Mouse (Mus musculus) kidney, adult 2 months (tissue): ENCODE results near the gene B4gat1. TPM values are rescaled to one million over a fixed set of nuclear protein-coding genes. Genes with fewer than 3 reads are reported as not detected.
"Not testable (repeated sequence)": the region's sequence is repeated elsewhere in the genome, so short reads cannot be mapped to it uniquely, and the experiment has no call there.

Experiments
- DNase-seq: peaks from one replicate; pipeline ENCODE4 v3.0.0; 2021
- H3K27ac ChIP-seq: fragments of 200-500 bp; 2 replicates; pipeline ENCODE4 v1.5.1; 2012; ENCODE audit warnings: low read depth, low read length, control low read depth, inconsistent platforms; ENCODE audit not compliant: insufficient read depth
- H3K27me3 ChIP-seq: fragments of 200-500 bp; replicated peaks from 2 replicates; pipeline ENCODE4 v1.6.1; 2012; ENCODE audit warnings: mild to moderate bottlenecking, moderate library complexity, low read length, inconsistent platforms; ENCODE audit not compliant: control insufficient read depth, insufficient read depth
- H3K36me3 ChIP-seq: fragments of 200-500 bp; 2 replicates; pipeline ENCODE4 v1.6.1; 2012; ENCODE audit warnings: mild to moderate bottlenecking, moderate library complexity, low read length, inconsistent platforms; ENCODE audit not compliant: control insufficient read depth, insufficient read depth
- H3K4me1 ChIP-seq: fragments of 200-500 bp; 2 replicates; pipeline ENCODE4 v1.6.1; 2011; ENCODE audit warnings: low read length; ENCODE audit not compliant: control insufficient read depth, insufficient read depth
- H3K4me3 ChIP-seq: fragments of 200-500 bp; 2 replicates; pipeline ENCODE4 v1.5.1; 2011; ENCODE audit warnings: mild to moderate bottlenecking, low read depth, low read length, control low read depth; ENCODE audit not compliant: insufficient read depth
- CTCF ChIP-seq: fragments of 200-500 bp; conservative IDR thresholded peaks from 2 replicates; pipeline ENCODE4 v1.5.1; 2011; ENCODE audit warnings: low read depth, mild to moderate bottlenecking, control low read depth, low read length, moderate library complexity, mixed read lengths; ENCODE audit not compliant: insufficient read depth, insufficient read length
- POLR2A ChIP-seq: fragments of 200-500 bp; IDR thresholded peaks from one replicate; pipeline ENCODE4 v1.6.1; 2011; ENCODE audit warnings: low read depth, low read length, control low read depth
- WGBS: fragments of 180-500 bp; shearing (Covaris S2); methylation state at CpG from one replicate; pipeline ENCODE4 v1.1.7; 2018; 5-methylcytosine and 5-hydroxymethylcytosine counted together
- polyA plus RNA-seq: library from polyadenylated mRNA; depleted of rRNA; stranded (reverse); fragments of >200 nt; gene quantifications from 2 replicates; pipeline ENCODE4 v1.2.3, GENCODE M21; 2012; rRNA removed

The B4gat1 gene
- polyA plus RNA-seq, 1 experiment = 45.0 TPM

GRCm38 (mm10) chr19:5085145-5085863 is 46.7 kb downstream of the B4gat1 start, which contains the start of gene Tmem151a:
Tmem151a (minus strand) TSS chr19:5085531.
- Histone ChIP-seq H3K27ac (peak within 1 kb of the TSS; percentile 43; the same call in 1 of the 2 replicates), H3K4me3 (peak within 1 kb of the TSS; percentile 55), H3K27me3 (no peaks in the 10 kb centered on the region), H3K36me3 (no peaks in the 10 kb centered on the region), H3K4me1 (peaks cover 13% of the 10 kb centered on the region)
- WGBS = under 1% methylated on average over 66 of the region's 69 CpGs
- DNase-seq = peak; percentile 60
- TF ChIP-seq POLR2A (no peak), CTCF (no peak)

DNA sequence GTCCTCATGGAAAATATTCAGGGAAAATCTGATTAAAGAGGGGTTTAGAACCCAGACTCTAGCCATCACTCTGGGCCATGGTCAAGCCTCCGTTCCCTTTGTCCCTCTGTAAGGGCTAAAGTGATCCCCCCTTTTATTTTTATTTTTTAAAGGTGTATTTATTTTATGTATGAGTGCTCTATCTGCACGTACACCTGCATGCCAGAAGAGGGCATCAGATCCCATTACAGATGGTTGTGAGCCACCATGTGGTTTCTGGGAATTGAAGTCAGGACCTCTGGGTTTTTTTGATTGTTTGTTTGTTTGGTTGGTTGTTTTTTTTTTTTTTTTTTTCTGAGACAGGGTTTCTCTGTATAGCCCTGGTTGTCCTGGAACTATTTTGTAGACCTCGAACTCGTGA is 47.9 kb downstream of the B4gat1 start:
- H3K36me3 ChIP-seq, H3K27me3 ChIP-seq, H3K27ac ChIP-seq, H3K4me3 ChIP-seq, DNase-seq: not testable (repeated sequence)
- WGBS = 66% methylated on average over 4 of the region's 4 CpGs
- H3K4me1 ChIP-seq = peaks cover 13% of the 10 kb centered on the region

DNA sequence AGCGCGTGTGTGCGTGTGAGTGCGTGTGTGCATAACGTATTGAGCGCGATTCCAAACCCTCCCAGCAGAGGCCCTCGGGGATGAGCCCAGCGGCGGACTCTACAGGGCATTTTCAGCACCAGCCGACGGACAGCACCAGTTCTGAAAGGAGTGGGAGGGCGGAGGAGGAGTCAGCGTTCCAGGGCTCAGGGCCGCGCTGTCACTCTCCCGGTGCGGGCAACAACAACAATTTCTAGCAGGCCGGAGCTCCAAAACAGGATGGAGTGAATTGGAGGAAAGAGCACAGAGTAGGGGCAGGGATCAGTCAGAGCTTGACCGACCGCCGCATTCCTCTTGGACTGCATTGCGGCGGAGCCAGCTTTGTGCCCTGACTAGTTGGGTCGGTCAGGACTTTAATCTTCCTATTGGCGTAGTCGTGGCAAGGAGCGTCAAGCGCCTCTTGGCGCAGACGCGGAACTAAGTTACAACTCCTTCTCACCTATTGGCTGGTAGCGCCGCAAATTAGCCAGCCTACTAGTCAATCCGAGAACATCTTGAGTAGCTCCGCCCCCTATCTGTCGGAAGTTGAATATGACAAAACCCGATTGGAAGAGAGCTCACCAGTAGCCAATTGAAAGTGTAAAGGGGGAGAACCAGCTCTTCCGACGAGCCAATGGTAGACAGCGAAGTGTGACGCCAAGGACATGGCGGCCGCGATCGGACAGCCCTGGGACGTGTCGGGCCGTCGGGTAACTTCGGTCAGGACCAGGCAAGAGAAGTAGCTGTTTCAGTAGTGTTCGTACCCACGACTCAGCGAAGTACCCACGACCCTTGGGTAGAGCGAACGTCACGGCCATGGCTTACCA is 49.5 kb downstream of the B4gat1 start, which contains the start of gene Yif1a:
TSS of gene Yif1a (plus strand) at position 655 of the 845 bp plus-strand sequence.
- TF ChIP-seq POLR2A (peak; percentile 78), CTCF (peak; percentile 57)
- H3K4me1 ChIP-seq = peaks cover 13% of the 10 kb centered on the region
- no peaks in the 10 kb centered on the region for H3K27me3 ChIP-seq
- no peaks in the 10 kb centered on the region for H3K36me3 ChIP-seq
- H3K4me3 ChIP-seq = peak within 1 kb of the TSS; percentile 84
- DNase-seq = peak; percentile 100
- WGBS = under 1% methylated on average over 58 of the region's 58 CpGs
- peak within 1 kb of the TSS; percentile 64 for H3K27ac ChIP-seq

- H3K4me3 ChIP-seq = peak overlapping the region; percentile 84; the same call in 1 of the 2 replicates
- H3K4me1 ChIP-seq = peaks cover 13% of the 10 kb centered on the region
- H3K36me3 ChIP-seq = no peaks in the 10 kb centered on the region
- no peaks in the 10 kb centered on the region for H3K27me3 ChIP-seq
- no peak for DNase-seq
- WGBS = 87% methylated on average over 4 of the region's 4 CpGs
- no peak overlapping the region for H3K27ac ChIP-seq
- TF ChIP-seq CTCF = no peak
- no peak for TF ChIP-seq POLR2A
These were observed 50.7 kb downstream of the B4gat1 start for GRCm38 (mm10) chr19:5089324-5089723.

Other genes with a start within 250 kb of the B4gat1 start
- gene Rbm4, start 244.9 kb upstream of the B4gat1 start, polyA plus RNA-seq = 44.6 and 47.5 TPM in 2 replicates
- gene Gm21992, start 227.2 kb upstream of the B4gat1 start, polyA plus RNA-seq = 22.3 and 32.0 TPM in 2 replicates
- 28.7 and 36.8 TPM in 2 replicates for gene Rbm14, start 227.2 kb upstream of the B4gat1 start, polyA plus RNA-seq
- 144 and 192 TPM in 2 replicates for gene Ccs, start 199.5 kb upstream of the B4gat1 start, polyA plus RNA-seq
- gene Ccdc87, start 199.5 kb upstream of the B4gat1 start, polyA plus RNA-seq = 0.08 and 0.15 TPM in 2 replicates
- 150 and 249 TPM in 2 replicates for gene Ctsf, start 183.7 kb upstream of the B4gat1 start, polyA plus RNA-seq
- 0.61 and 13.4 TPM in 2 replicates for gene Actn3, start 160.9 kb upstream of the B4gat1 start, polyA plus RNA-seq
- gene Zdhhc24, start 160.2 kb upstream of the B4gat1 start, polyA plus RNA-seq = 19.8 and 26.9 TPM in 2 replicates
- 10.4 and 10.6 TPM in 2 replicates for gene Bbs1, start 132.2 kb upstream of the B4gat1 start, polyA plus RNA-seq
- 73.8 and 84.4 TPM in 2 replicates for gene Dpp3, start 110.5 kb upstream of the B4gat1 start, polyA plus RNA-seq
- 2.7 and 3.6 TPM in 2 replicates for gene Peli3, start 95.7 kb upstream of the B4gat1 start, polyA plus RNA-seq
- gene Mrpl11, start 76.7 kb upstream of the B4gat1 start, polyA plus RNA-seq = 47.6 and 55.2 TPM in 2 replicates
- gene Npas4, start 48.5 kb upstream of the B4gat1 start, polyA plus RNA-seq = 0.05 and 0.23 TPM in 2 replicates
- gene Slc29a2, start 15.0 kb upstream of the B4gat1 start, polyA plus RNA-seq = 14.2 and 14.4 TPM in 2 replicates
- 0.46 and 0.66 TPM in 2 replicates for gene AC124502.3, start 65 bp downstream of the B4gat1 start, polyA plus RNA-seq
- gene Brms1, start 2.5 kb downstream of the B4gat1 start, polyA plus RNA-seq = 36.5 and 38.7 TPM in 2 replicates
- gene Rin1, start 11.7 kb downstream of the B4gat1 start, polyA plus RNA-seq = 2.8 and 4.7 TPM in 2 replicates
- 10.7 and 10.8 TPM in 2 replicates for gene Cd248, start 29.3 kb downstream of the B4gat1 start, polyA plus RNA-seq
- gene Tmem151a, start 46.7 kb downstream of the B4gat1 start, polyA plus RNA-seq = 4.9 and 5.6 TPM in 2 replicates
- 258 and 297 TPM in 2 replicates for gene Yif1a, start 49.7 kb downstream of the B4gat1 start, polyA plus RNA-seq
- 0.36 and 0.37 TPM in 2 replicates for gene Cnih2, start 59.7 kb downstream of the B4gat1 start, polyA plus RNA-seq
- gene Rab1b, start 68.2 kb downstream of the B4gat1 start, polyA plus RNA-seq = 246 and 280 TPM in 2 replicates
- gene Klc2, start 79.7 kb downstream of the B4gat1 start, polyA plus RNA-seq = 38.8 and 46.0 TPM in 2 replicates
- 14.3 and 16.1 TPM in 2 replicates for gene Pacs1, start 234.3 kb downstream of the B4gat1 start, polyA plus RNA-seq